Mouse (Mus musculus) natural killer cell, adult 2 months (primary cell): ENCODE measurements around the gene Kalrn.

Experiments
- DNase-seq, 2 experiments: peaks; one replicate each; pipeline ENCODE4 v3.0.0; 2022; ENCODE audit warnings: low spot score in 2 of 2

The Kalrn gene

GRCm38 (mm10) chr16:34557891-34558290, 15.4 kb downstream of the Kalrn start:
- DNase-seq, result no peak

- DNase-seq, result no peak
Measured at GRCm38 (mm10) chr16:34552731-34553130, 20.6 kb downstream of the Kalrn start.

GRCm38 (mm10) chr16:34549470-34549999, 23.8 kb downstream of the Kalrn start:
- no peak for DNase-seq

- DNase-seq, result no peak
Measured at GRCm38 (mm10) chr16:34546805-34547509, 26.4 kb downstream of the Kalrn start.

- DNase-seq, result no peak
Measured at GRCm38 (mm10) chr16:34543754-34544153, 29.6 kb downstream of the Kalrn start.

GRCm38 (mm10) chr16:34542341-34542740, 31.0 kb downstream of the Kalrn start:
- DNase-seq, result no peak

GRCm38 (mm10) chr16:34538679-34539185, 34.6 kb downstream of the Kalrn start:
- no peak for DNase-seq

GRCm38 (mm10) chr16:34536300-34536699, 37.0 kb downstream of the Kalrn start:
- no peak for DNase-seq

GRCm38 (mm10) chr16:34535135-34535534, 38.2 kb downstream of the Kalrn start:
- DNase-seq, result no peak

GRCm38 (mm10) chr16:34531506-34531905, 41.8 kb downstream of the Kalrn start:
- DNase-seq, result no peak

- no peak for DNase-seq
Measured at GRCm38 (mm10) chr16:34530029-34530428, 43.3 kb downstream of the Kalrn start.

GRCm38 (mm10) chr16:34528234-34528983, 44.9 kb downstream of the Kalrn start:
- no peak for DNase-seq

GRCm38 (mm10) chr16:34526378-34526777, 47.0 kb downstream of the Kalrn start:
- DNase-seq, result no peak

GRCm38 (mm10) chr16:34525866-34526265, 47.5 kb downstream of the Kalrn start:
- DNase-seq, result no peak

- DNase-seq, result no peak
Measured at GRCm38 (mm10) chr16:34525205-34525604, 48.1 kb downstream of the Kalrn start.

GRCm38 (mm10) chr16:34521061-34521460, 52.3 kb downstream of the Kalrn start:
- DNase-seq, result no peak

- no peak for DNase-seq
Measured at GRCm38 (mm10) chr16:34516891-34517398, 56.4 kb downstream of the Kalrn start.

GRCm38 (mm10) chr16:34515485-34515884, 57.8 kb downstream of the Kalrn start:
- no peak for DNase-seq

GRCm38 (mm10) chr16:34513956-34514593, 59.3 kb downstream of the Kalrn start:
- DNase-seq, result no peak

- no peak for DNase-seq
Measured at GRCm38 (mm10) chr16:34512326-34512725, 61.0 kb downstream of the Kalrn start.

GRCm38 (mm10) chr16:34508125-34508524, 65.2 kb downstream of the Kalrn start:
- no peak for DNase-seq

GRCm38 (mm10) chr16:34506048-34506447, 67.3 kb downstream of the Kalrn start:
- DNase-seq, result no peak
